Mouse (Mus musculus) gastrocnemius, adult 2 months (tissue): ENCODE results near the gene A930004D18Rik. TPM values are rescaled to one million over a fixed set of nuclear protein-coding genes. Genes with fewer than 3 reads are reported as not detected.

Source experiments
- DNase-seq: peaks from one replicate; pipeline ENCODE4 v3.0.0; 2022
- H3K27ac ChIP-seq: fragments of 200-600 bp; 2 replicates; pipeline ENCODE4 v1.8.1; 2022; ENCODE audit warnings: mild to moderate bottlenecking
- H3K4me3 ChIP-seq: fragments of 200-600 bp; 2 replicates; pipeline ENCODE4 v1.8.1; 2022; ENCODE audit warnings: mild to moderate bottlenecking, moderate library complexity
- CTCF ChIP-seq: fragments of 200-600 bp; IDR thresholded peaks from 2 replicates; pipeline ENCODE4 v1.8.1; 2022; ENCODE audit warnings: antibody characterized with exemption, mild to moderate bottlenecking, moderate library complexity
- intact Hi-C: fragments of 180-260 bp; cut with DNase I; formaldehyde crosslinking; loops from one replicate; pipeline ENCODE4 v1.15.1; 2025
- total RNA-seq, 2 experiments: library from RNA; stranded (reverse); gene quantifications; 2 replicates each; pipeline ENCODE4 v1.2.3; 2021

The A930004D18Rik gene
- total RNA-seq, 2 experiments from 2014 or later: 0.20 to 0.59 TPM

- no peak overlapping the region for H3K4me3 ChIP-seq
- intact Hi-C loops: loop anchor here (2.0 kb wide), 1 partner anchor 16 kb away; no protein-coding TSS in a partner anchor
- TF ChIP-seq CTCF: no peak
Measured at GRCm38 (mm10) chr2:18030581-18030980, 7.0 kb downstream of the A930004D18Rik start.

GRCm38 (mm10) chr2:18029656-18030055 is 7.9 kb downstream of the A930004D18Rik start:
- Histone ChIP-seq H3K4me3 (no peak overlapping the region), H3K27ac (no peak overlapping the region)
- TF ChIP-seq CTCF: no peak
- no peak for DNase-seq
- intact Hi-C loops: loop anchor here (2.0 to 10.0 kb wide), 7 partner anchors 17 to 1248 kb away; partner anchors contain the start of gene Spag6

More at GRCm38 (mm10) chr2:18030581-18030980, 7.0 kb downstream of the A930004D18Rik start:
- H3K27ac ChIP-seq: no peak overlapping the region
- DNase-seq: no peak

DNA sequence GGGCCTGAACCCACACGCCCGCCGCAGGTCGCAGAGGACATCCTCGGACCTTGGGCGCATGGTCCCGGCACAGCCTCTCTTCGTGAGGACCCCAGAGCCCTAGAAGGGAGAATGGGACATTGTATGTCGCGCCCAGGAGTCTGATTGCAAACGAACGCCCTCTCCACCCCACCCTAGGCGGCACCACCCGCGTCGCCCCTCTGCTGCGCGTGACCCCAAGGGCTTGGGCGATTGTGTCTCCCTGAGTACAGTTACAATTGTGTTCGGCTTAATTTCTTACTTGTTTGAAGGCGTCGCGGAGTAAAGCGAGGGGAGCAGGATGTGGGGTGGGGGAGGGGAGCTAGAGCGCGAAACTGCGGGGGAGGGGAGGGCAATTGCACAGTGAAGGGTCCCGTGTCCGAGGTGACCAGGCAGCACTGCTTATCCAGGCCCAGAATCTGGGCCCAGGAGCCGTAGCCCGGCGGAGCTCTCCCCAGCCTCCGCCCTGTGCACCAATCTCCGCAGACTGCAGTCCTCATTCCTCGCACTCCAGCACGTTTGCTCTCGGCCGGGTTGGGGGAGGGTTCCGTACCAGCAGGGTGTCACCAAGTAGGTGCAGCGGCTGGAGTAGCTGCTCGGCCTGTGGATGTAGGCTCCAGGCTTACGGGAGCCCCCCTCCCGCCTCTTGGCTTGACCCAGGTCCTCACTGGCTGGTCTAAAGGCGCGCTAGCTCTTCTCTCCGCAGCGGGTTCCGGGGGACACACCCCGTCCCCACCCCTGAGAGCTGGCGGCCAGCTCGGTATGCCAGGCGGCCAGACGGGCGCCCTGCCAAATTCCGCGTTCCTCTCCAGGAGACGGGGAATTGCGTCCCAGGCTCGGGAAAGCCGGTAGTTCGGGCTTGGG is 9.2 kb downstream of the A930004D18Rik start:
- DNase-seq: peak; percentile 92
- intact Hi-C loops: loop anchor here (5.0 to 10.0 kb wide), 6 partner anchors 39 to 1249 kb away; partner anchors contain the start of gene Spag6
- peak overlapping the region; percentile 88 for H3K27ac ChIP-seq
- peak overlapping the region; percentile 91 for H3K4me3 ChIP-seq
- TF ChIP-seq CTCF: no peak

DNA sequence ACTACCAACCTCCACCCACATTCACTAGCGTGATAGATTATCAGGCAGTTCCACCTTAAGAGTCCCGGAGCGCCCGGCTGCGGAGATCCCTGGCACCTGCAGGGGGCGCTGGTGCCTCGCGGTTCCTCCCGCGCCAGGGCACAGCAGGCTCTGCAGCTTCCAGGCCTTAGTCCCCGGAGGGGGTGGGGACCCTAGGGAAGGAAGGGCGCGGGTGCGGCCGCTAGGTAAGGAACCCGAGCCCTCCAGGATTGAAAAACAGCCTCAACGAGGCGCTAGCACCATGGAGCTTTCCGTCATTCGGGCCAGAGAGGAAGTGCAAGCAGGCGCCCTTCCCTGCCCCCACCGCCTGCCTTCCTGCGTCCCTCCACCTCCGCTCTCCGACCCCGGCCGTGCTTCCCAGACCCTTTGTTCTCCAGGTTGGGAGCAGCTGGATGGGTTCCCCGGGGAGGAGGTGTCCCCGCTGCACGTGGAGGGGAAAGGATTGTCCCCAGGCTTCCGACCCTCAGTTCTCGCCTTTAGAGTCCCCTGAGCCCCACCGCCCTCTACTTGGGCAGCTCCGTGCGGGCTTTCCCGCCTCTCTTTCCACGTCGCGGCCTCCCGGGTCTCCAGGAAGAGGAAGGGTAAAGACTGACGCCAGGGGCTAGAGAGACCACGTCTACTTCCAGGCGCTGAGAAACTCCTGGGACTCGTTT is 9.9 kb downstream of the A930004D18Rik start:
- Histone ChIP-seq H3K27ac (peak overlapping the region; percentile 88), H3K4me3 (peak overlapping the region; percentile 91)
- DNase-seq: peak; percentile 95
- TF ChIP-seq CTCF: no peak; the same call in 1 of the 2 replicates
- intact Hi-C loops: loop anchor here (1.0 to 10.0 kb wide), 7 partner anchors 40 to 1250 kb away; partner anchors contain the start of gene Spag6

GRCm38 (mm10) chr2:18026116-18026947 is 11.2 kb downstream of the A930004D18Rik start:
- peak overlapping the region; percentile 60 for H3K27ac ChIP-seq
- peak overlapping the region; percentile 91 for H3K4me3 ChIP-seq
- peak; percentile 76 for DNase-seq
- intact Hi-C loops: loop anchor here (5.0 to 10.0 kb wide), 6 partner anchors 41 to 1251 kb away; partner anchors contain the start of gene Spag6
- TF ChIP-seq CTCF: no peak

- DNase-seq: no peak
- H3K27ac ChIP-seq: peak overlapping the region; percentile 60; the same call in 1 of the 2 replicates
- intact Hi-C loops: loop anchor here (5.0 to 10.0 kb wide), 6 partner anchors 42 to 1252 kb away; partner anchors contain the start of gene Spag6
- peak overlapping the region; percentile 91 for H3K4me3 ChIP-seq
- TF ChIP-seq CTCF: no peak
Measured at GRCm38 (mm10) chr2:18025781-18026115, 11.8 kb downstream of the A930004D18Rik start.

DNA sequence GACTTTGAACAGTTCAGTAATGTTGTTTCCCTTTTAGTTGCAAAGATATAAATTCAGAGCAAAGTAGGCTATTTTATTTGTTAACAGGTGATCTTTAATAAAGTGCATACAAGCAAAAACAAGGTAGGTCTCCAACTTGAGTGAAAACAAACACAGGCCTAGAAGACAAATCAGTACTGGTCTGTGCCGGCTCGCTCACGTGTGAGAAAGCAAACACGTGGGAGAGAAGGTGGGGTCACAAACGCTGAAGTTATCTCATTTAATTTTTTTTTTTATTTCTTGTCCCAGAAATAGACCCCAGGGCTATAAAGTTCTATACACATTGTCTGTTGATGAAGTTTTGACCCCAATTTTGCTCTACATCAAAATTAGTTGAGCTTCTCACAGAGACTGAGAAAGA is 12.4 kb downstream of the A930004D18Rik start:
- intact Hi-C loops: loop anchor here (5.0 to 10.0 kb wide), 6 partner anchors 42 to 1252 kb away; partner anchors contain the start of gene Spag6
- Histone ChIP-seq H3K4me3 (no peak overlapping the region), H3K27ac (no peak overlapping the region)
- TF ChIP-seq CTCF: no peak
- no peak for DNase-seq

DNA sequence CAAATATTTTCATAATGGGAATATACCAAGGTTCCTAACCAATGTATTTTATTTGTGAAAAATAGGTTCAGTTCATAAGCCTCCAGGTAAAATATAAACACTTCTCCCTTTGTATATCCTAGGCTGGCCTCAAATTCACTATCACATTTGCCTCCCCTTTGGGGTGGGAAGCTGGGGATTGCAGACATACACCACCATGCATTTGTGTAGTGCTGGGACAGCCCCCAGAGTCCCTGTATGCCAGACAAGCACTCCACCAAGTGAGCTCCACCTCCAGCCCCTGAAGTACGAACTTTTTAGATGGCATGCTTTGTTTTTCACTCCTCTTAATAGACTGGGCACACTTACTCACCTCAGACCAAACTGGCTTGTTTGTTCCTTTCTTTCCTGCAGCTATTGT is 14.7 kb downstream of the A930004D18Rik start:
- H3K27ac ChIP-seq: no peak overlapping the region
- no peak for TF ChIP-seq CTCF
- DNase-seq: no peak
- intact Hi-C loops: loop anchor here (10.0 kb wide), 2 partner anchors 672 to 742 kb away; partner anchors contain the start of gene Spag6
- no peak overlapping the region for H3K4me3 ChIP-seq

- DNase-seq: no peak
- H3K4me3 ChIP-seq: no peak overlapping the region
- H3K27ac ChIP-seq: no peak overlapping the region
- intact Hi-C loops: no loop called here
- no peak for TF ChIP-seq CTCF
Measured at GRCm38 (mm10) chr2:18019122-18019521, 18.4 kb downstream of the A930004D18Rik start.

DNA sequence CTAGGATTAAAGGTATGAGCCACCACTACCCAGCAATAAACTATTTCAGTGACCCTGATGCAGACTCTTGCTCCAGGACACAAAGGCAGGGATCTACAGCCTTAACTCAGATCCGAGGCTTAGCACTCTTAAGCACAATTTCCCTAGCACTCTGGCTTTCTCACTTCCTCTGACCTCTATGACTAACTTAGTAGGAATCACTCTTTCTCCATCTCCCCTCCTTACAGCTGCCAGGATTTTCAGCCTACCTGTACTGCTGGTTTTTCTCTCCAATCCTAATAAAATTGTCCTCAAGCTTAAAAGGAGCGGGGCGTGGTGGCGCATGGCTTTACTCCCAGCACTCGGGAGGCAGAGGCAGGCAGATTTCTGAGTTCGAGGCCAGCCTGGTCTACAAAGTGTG is 20.2 kb downstream of the A930004D18Rik start:
- no peak overlapping the region for H3K4me3 ChIP-seq
- no peak for DNase-seq
- intact Hi-C loops: no loop called here
- no peak overlapping the region for H3K27ac ChIP-seq
- TF ChIP-seq CTCF: no peak

GRCm38 (mm10) chr2:18016639-18017038 is 20.9 kb downstream of the A930004D18Rik start:
- DNase-seq: no peak
- intact Hi-C loops: no loop called here
- H3K27ac ChIP-seq: no peak overlapping the region
- no peak overlapping the region for H3K4me3 ChIP-seq
- no peak for TF ChIP-seq CTCF

DNA sequence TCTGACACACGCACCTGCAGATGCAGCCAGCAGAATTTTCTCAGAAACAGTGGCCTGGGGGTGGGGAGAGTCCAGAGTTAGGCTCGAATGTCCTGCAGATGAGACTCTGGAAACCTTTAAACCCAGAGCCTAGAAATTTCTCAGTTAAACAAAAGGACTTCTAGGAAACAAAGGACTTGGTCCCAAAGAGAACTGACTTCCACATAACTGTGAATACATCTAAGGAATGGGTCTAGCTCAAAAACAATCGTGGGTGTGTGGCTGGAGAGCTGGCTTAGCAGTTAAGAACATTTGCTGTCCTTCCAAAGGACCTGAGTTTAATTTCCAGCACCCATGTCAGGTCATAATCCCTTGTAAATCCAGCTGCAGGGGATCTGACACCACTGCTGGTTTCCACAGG is 22.0 kb downstream of the A930004D18Rik start:
- intact Hi-C loops: no loop called here
- TF ChIP-seq CTCF: no peak
- Histone ChIP-seq H3K27ac (no peak overlapping the region), H3K4me3 (no peak overlapping the region)
- no peak for DNase-seq
